Mouse (Mus musculus): ENCODE measurements around the gene Fmo5.

- no peak for TF ChIP-seq CTCF (conservative IDR thresholded peaks at IDR 0.05; ENCODE audit: low read length)
- TF ChIP-seq POU5F1 (IDR thresholded peaks at IDR 0.05; ENCODE audit: borderline replicate concordance, low read length) = no peak
Measured at GRCm38 (mm10) chr3:97631258-97631860, 2.8 kb downstream of the Fmo5 start.

All from E14TG2a.4 (cell line).